Mouse (Mus musculus) liver, adult 2 months (tissue): ENCODE results near the gene Gm10718.
"Not testable (repeated sequence)": the region's sequence is repeated elsewhere in the genome, so short reads cannot be mapped to it uniquely, and the experiment has no call there.

ENCODE experiments used
- CTCF ChIP-seq: fragments of 200-500 bp; IDR thresholded peaks from 2 replicates; pipeline ENCODE4 v1.5.1; 2011; ENCODE audit warnings: low read depth, low read length, control low read depth
- POLR2A ChIP-seq: fragments of 200-500 bp; IDR thresholded peaks from 2 replicates; pipeline ENCODE4 v1.6.1; 2011; ENCODE audit warnings: low read length, control low read depth; ENCODE audit not compliant: insufficient read depth; ENCODE audit errors: extremely low read depth

GRCm38 (mm10) chr9:3038161-3038560, 14.8 kb downstream of the Gm10718 start:
- not testable (repeated sequence) for TF ChIP-seq CTCF, POLR2A
